Mouse (Mus musculus): Measurements from ENCODE around the gene Ccnyl1. TPM values are rescaled to one million over a fixed set of nuclear protein-coding genes. Genes with fewer than 3 reads are reported as not detected.

The Ccnyl1 gene
- polyA plus RNA-seq (2014; fragmentation: Illumina TruSeq; extraction: RNeasy Lipid Tissue Mini Kit (QIAGEN cat#74804); ENCODE audit: insufficient read depth, low read depth, low replicate concordance) = 7.5 TPM

GRCm38 (mm10) chr1:64690213-64691013, at the start of gene Ccnyl1:
TSS of gene Ccnyl1 (plus strand) at chr1:64690455.

GRCm38 (mm10) chr1:64737502-64738179, 47.4 kb downstream of the Ccnyl1 start, which contains the start of gene Fzd5:
TSS of gene Fzd5 (minus strand) at chr1:64737751.

Other genes with a start within 250 kb of the Ccnyl1 start
- gene Creb1, start 157.8 kb upstream of the Ccnyl1 start, polyA plus RNA-seq (2014; fragmentation: Illumina TruSeq; extraction: RNeasy Lipid Tissue Mini Kit (QIAGEN cat#74804); ENCODE audit: insufficient read depth, low read depth, low replicate concordance) = 9.3 TPM
- 7.0 TPM for gene Mettl21a, start 73.2 kb upstream of the Ccnyl1 start, polyA plus RNA-seq (2014; fragmentation: Illumina TruSeq; extraction: RNeasy Lipid Tissue Mini Kit (QIAGEN cat#74804); ENCODE audit: insufficient read depth, low read depth, low replicate concordance)
- 3.7 TPM for gene Fzd5, start 47.3 kb downstream of the Ccnyl1 start, polyA plus RNA-seq (2014; fragmentation: Illumina TruSeq; extraction: RNeasy Lipid Tissue Mini Kit (QIAGEN cat#74804); ENCODE audit: insufficient read depth, low read depth, low replicate concordance)